Mouse (Mus musculus): ENCODE data around the gene Pianp.

Pianp gene

GRCm38 (mm10) chr6:124996551-124997501, at the start of gene Pianp:
Pianp (plus strand) TSS chr6:124996694.
- DNase-seq (ENCODE audit: low read depth, low spot score), result peak; percentile 48

GRCm38 (mm10) chr6:124953991-124954715, 42.3 kb upstream of the Pianp start:
- no peak for DNase-seq (ENCODE audit: low read depth, low spot score)

- DNase-seq (ENCODE audit: low read depth, low spot score), result no peak
Measured at GRCm38 (mm10) chr6:124955212-124955611, 41.3 kb upstream of the Pianp start.

- DNase-seq (ENCODE audit: low read depth, low spot score), result no peak
Measured at GRCm38 (mm10) chr6:124958127-124958526, 38.4 kb upstream of the Pianp start.

GRCm38 (mm10) chr6:124959960-124960359, 36.5 kb upstream of the Pianp start:
- no peak for DNase-seq (ENCODE audit: low read depth, low spot score)

GRCm38 (mm10) chr6:124961021-124961420, 35.5 kb upstream of the Pianp start:
- no peak for DNase-seq (ENCODE audit: low read depth, low spot score)

- DNase-seq (ENCODE audit: low read depth, low spot score), result no peak
Measured at GRCm38 (mm10) chr6:124964638-124965037, 31.9 kb upstream of the Pianp start.

- peak; percentile 99 for DNase-seq (ENCODE audit: low read depth, low spot score)
Measured at GRCm38 (mm10) chr6:124965088-124965719, 31.3 kb upstream of the Pianp start, which contains the start of gene Cops7a. Cops7a (minus strand) TSS chr6:124965538.

- DNase-seq (ENCODE audit: low read depth, low spot score), result no peak
Measured at GRCm38 (mm10) chr6:124965747-124966146, 30.7 kb upstream of the Pianp start.

- peak; percentile 67 for DNase-seq (ENCODE audit: low read depth, low spot score)
Measured at GRCm38 (mm10) chr6:124966466-124967118, 29.9 kb upstream of the Pianp start.

- DNase-seq (ENCODE audit: low read depth, low spot score), result peak; percentile 66
Measured at GRCm38 (mm10) chr6:124967766-124968165, 28.7 kb upstream of the Pianp start.

- no peak for DNase-seq (ENCODE audit: low read depth, low spot score)
Measured at GRCm38 (mm10) chr6:124992241-124992640, 4.3 kb upstream of the Pianp start.

GRCm38 (mm10) chr6:124993365-124993764, 3.1 kb upstream of the Pianp start:
- DNase-seq (ENCODE audit: low read depth, low spot score), result no peak

- DNase-seq (ENCODE audit: low read depth, low spot score), result no peak
Measured at GRCm38 (mm10) chr6:124993876-124994275, 2.6 kb upstream of the Pianp start.

- no peak for DNase-seq (ENCODE audit: low read depth, low spot score)
Measured at GRCm38 (mm10) chr6:124995246-124995645, 1.2 kb upstream of the Pianp start.

GRCm38 (mm10) chr6:124995831-124996403, 577 bp upstream of the Pianp start:
- DNase-seq (ENCODE audit: low read depth, low spot score), result no peak

GRCm38 (mm10) chr6:124998066-124998465, 1.6 kb downstream of the Pianp start:
- DNase-seq (ENCODE audit: low read depth, low spot score), result no peak

- no peak for DNase-seq (ENCODE audit: low read depth, low spot score)
Measured at GRCm38 (mm10) chr6:124999091-124999490, 2.6 kb downstream of the Pianp start.

GRCm38 (mm10) chr6:124999546-124999945, 3.1 kb downstream of the Pianp start:
- DNase-seq (ENCODE audit: low read depth, low spot score), result no peak

- no peak for DNase-seq (ENCODE audit: low read depth, low spot score)
Measured at GRCm38 (mm10) chr6:125003706-125004105, 7.2 kb downstream of the Pianp start.

GRCm38 (mm10) chr6:125005086-125005485, 8.6 kb downstream of the Pianp start:
- no peak for DNase-seq (ENCODE audit: low read depth, low spot score)

Measured in A20 (cell line).